Mouse (Mus musculus) limb, embryonic 12.5 days (tissue): Measurements from ENCODE around the gene Sgms1. TPM values are rescaled to one million over a fixed set of nuclear protein-coding genes. Genes with fewer than 3 reads are reported as not detected.

ENCODE experiments used
- ATAC-seq: fragments of 200-750 bp; cut with Nextera tagmentation; 2 replicates; pipeline ENCODE4 v1.8.0; 2017; ENCODE audit warnings: low read depth, moderate TSS enrichment; ENCODE audit not compliant: insufficient number of reproducible peaks, insufficient read depth, low FRiP score, low TSS enrichment
- H3K27ac ChIP-seq: fragments of 300-500 bp; sonication (generic); 2 replicates; pipeline ENCODE4 v1.5.1; 2016; ENCODE audit warnings: mild to moderate bottlenecking, moderate library complexity
- H3K27me3 ChIP-seq: fragments of 300-500 bp; sonication (generic); 2 replicates; pipeline ENCODE4 v1.6.1; 2016; ENCODE audit warnings: mild to moderate bottlenecking, moderate library complexity
- H3K36me3 ChIP-seq: fragments of 300-500 bp; sonication (generic); 2 replicates; pipeline ENCODE4 v1.6.1; 2016; ENCODE audit warnings: mild to moderate bottlenecking, moderate library complexity
- H3K4me1 ChIP-seq: fragments of 300-500 bp; sonication (generic); replicated peaks from 2 replicates; pipeline ENCODE4 v1.6.1; 2016
- H3K4me2 ChIP-seq: fragments of 300-500 bp; sonication (generic); 2 replicates; pipeline ENCODE4 v1.6.1; 2016; ENCODE audit warnings: mild to moderate bottlenecking, moderate library complexity
- H3K4me3 ChIP-seq: fragments of 300-500 bp; sonication (generic); replicated peaks from 2 replicates; pipeline ENCODE4 v1.5.1; 2016; ENCODE audit warnings: mild to moderate bottlenecking
- H3K9ac ChIP-seq: fragments of 300-500 bp; sonication (generic); replicated peaks from 2 replicates; pipeline ENCODE4 v1.6.1; 2016; ENCODE audit warnings: mild to moderate bottlenecking, moderate library complexity
- H3K9me3 ChIP-seq: fragments of 300-500 bp; sonication (generic); 2 replicates; pipeline ENCODE4 v1.6.1; 2016; ENCODE audit warnings: mild to moderate bottlenecking, moderate library complexity
- whole genome bisulfite sequencing: fragments of 180-500 bp; shearing (Covaris S2); methylation state at CpG from one replicate; pipeline ENCODE4 v1.1.7; 2016; 5-methylcytosine and 5-hydroxymethylcytosine counted together
- polyA plus RNA-seq: library from polyadenylated mRNA; unstranded; fragments of >200 nt; fragmentation: Nextera tagmentation; extraction: Ambion mirVana; gene quantifications from 2 replicates; pipeline ENCODE4 v1.2.1, GENCODE M21; 2016

Gene Sgms1
- polyA plus RNA-seq, 1 experiment from 2014 or later: 21.6 TPM

DNA sequence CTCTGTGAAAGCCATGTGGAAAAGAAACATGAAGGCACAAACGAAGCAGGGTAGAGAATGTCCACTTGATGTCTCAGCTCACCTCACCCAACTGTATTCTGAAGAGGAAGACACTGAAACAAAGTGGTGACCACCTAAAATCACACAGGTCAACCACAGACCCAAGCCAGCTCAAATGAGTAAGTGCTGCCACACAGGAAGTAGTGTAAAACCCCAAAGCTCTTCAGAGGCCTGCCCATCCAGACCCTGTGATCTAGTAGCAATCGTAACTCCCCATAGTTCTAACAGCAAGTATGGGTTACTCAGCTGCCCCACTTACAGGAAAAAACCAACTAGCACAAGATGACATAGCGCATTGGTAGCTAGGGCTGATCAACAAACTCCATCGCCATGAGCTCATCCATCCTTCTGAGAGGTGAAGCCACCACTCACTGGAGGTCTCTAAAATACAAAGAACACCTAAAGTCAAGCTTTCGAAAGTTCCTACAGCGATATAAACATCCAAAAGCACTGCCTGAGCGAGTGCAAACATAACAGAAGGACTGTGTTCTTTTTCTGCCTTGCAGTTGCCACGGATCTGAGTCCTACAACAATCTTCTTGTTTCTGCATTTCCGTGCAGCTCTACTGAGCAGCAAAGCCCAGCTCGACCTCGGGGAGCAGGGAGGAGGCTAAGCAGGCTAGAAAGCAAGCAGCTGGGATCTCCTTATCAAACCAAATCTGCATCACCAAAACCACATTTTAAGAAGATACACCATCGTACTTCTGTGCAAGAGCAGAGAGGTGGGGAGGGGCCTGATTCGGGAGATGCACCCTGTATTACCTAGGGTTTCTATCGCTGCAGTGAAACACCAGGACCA is 114.2 kb downstream of the Sgms1 start:
- WGBS: 86% methylated on average over 14 of the region's 14 CpGs
- Histone ChIP-seq H3K9ac (no peak overlapping the region), H3K4me1 (peaks cover 24% of the 10 kb centered on the region), H3K36me3 (no peaks in the 10 kb centered on the region), H3K4me3 (no peak overlapping the region), H3K9me3 (no peaks in the 10 kb centered on the region), H3K4me2 (no peak overlapping the region), H3K27ac (no peak overlapping the region), H3K27me3 (no peaks in the 10 kb centered on the region)
- no peak for ATAC-seq

GRCm38 (mm10) chr19:32274145-32274544 is 115.4 kb downstream of the Sgms1 start:
- no peak overlapping the region for H3K4me2 ChIP-seq
- H3K27me3 ChIP-seq: no peaks in the 10 kb centered on the region
- no peaks in the 10 kb centered on the region for H3K9me3 ChIP-seq
- ATAC-seq: no peak
- no peak overlapping the region for H3K9ac ChIP-seq
- WGBS: 63% methylated on average over 2 of the region's 2 CpGs
- peaks cover 23% of the 10 kb centered on the region for H3K4me1 ChIP-seq
- no peak overlapping the region for H3K4me3 ChIP-seq
- no peaks in the 10 kb centered on the region for H3K36me3 ChIP-seq
- no peak overlapping the region for H3K27ac ChIP-seq

GRCm38 (mm10) chr19:32273714-32274113 is 115.8 kb downstream of the Sgms1 start:
- Histone ChIP-seq H3K27me3 (no peaks in the 10 kb centered on the region), H3K4me2 (no peak overlapping the region), H3K36me3 (no peaks in the 10 kb centered on the region), H3K9ac (no peak overlapping the region), H3K4me3 (no peak overlapping the region), H3K9me3 (no peaks in the 10 kb centered on the region), H3K4me1 (peaks cover 28% of the 10 kb centered on the region), H3K27ac (no peak overlapping the region)
- ATAC-seq: no peak
- 29% methylated on average over 3 of the region's 3 CpGs for WGBS

DNA sequence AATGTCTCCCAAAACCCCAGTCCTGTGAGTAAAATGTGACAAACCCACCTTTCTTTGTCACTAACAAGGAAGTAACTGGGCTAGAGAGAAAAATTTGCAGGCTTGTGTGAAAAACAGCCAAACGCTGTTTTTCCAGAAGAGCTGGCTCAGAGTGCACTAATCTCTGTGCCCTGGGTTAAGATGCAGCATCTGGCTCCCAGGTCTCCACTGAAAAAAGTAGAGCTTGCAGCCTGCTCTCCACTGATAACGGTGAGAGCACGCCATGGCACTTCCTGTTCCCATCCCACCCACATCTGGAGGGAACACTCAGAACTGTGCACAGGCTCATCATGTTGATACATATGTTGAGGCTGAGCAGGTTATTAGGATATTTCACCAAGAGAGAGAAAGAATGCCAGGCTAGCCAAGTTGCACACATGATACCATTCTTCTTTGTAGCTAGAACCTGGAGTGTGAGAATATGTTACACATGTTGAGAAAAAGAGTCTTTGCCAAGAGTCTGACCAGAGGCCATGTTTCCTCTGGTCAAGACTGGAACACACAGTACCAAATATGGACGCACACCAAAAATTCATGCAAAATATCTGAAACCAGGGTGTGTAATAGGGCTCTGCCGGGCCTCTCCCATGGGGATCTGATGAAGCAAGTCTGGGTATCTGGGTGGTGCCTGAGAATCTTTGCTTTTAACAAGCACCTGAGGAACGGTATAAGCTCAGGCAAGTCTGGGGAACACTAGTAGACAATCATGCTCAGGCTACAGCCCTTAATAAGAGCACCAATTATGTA is 116.8 kb downstream of the Sgms1 start:
- Histone ChIP-seq H3K9me3 (no peaks in the 10 kb centered on the region), H3K27ac (no peak overlapping the region)

DNA sequence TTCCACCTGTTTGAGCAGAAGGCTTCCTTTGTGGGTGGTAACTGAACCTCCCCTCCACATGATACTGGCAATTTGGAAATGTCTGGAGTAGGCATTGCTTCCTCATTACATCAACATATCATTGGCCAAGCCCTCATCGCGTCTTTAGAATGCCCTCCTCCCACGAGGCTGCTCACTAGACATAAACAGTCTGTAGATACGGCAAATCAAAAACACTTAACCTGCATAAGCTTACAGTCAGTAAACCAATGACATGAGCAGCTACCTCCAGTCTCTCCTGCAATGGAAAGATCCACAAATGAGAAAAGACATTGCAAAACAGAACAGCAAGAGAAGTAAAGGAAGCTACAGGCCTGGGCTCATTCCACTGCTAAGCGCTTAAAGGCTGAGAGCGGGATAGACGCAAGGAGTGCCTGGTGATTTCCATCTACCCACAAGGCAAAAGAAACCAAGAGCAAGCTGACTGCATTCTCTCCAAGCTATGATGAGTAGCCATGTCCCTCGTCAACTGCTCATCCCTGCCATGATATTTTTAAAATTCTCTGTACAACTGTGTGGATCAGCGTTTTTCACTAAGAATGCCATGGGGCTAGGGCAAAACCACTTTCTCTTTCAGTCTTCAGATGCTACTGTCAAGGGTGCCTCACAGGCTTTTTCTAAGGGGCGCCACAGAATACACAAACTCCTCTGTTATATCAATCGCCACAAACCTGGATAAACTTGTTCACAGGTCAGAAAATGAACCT is 117.9 kb downstream of the Sgms1 start:
- no peak for ATAC-seq
- Histone ChIP-seq H3K27ac (no peak overlapping the region), H3K36me3 (no peaks in the 10 kb centered on the region), H3K4me2 (no peak overlapping the region), H3K4me1 (peaks cover 33% of the 10 kb centered on the region), H3K4me3 (no peak overlapping the region), H3K9me3 (no peaks in the 10 kb centered on the region), H3K27me3 (no peaks in the 10 kb centered on the region), H3K9ac (no peak overlapping the region)
- 90% methylated on average over 11 of the region's 11 CpGs for WGBS

More for the DNA sequence above, 116.8 kb downstream of the Sgms1 start:
- Histone ChIP-seq H3K9ac (no peak overlapping the region), H3K4me1 (peaks cover 33% of the 10 kb centered on the region), H3K4me2 (no peak overlapping the region), H3K27me3 (no peaks in the 10 kb centered on the region), H3K36me3 (no peaks in the 10 kb centered on the region), H3K4me3 (no peak overlapping the region)
- 55% methylated on average over 6 of the region's 6 CpGs for WGBS
- ATAC-seq: no peak

- WGBS: 89% methylated on average over 6 of the region's 6 CpGs
- no peaks in the 10 kb centered on the region for H3K27me3 ChIP-seq
- H3K9me3 ChIP-seq: no peaks in the 10 kb centered on the region
- no peak overlapping the region for H3K4me3 ChIP-seq
- no peak for ATAC-seq
- H3K4me1 ChIP-seq: peaks cover 31% of the 10 kb centered on the region
- no peak overlapping the region for H3K4me2 ChIP-seq
- H3K9ac ChIP-seq: no peak overlapping the region
- no peak overlapping the region for H3K27ac ChIP-seq
- H3K36me3 ChIP-seq: no peaks in the 10 kb centered on the region
Measured at GRCm38 (mm10) chr19:32269844-32270176, 119.7 kb downstream of the Sgms1 start.

DNA sequence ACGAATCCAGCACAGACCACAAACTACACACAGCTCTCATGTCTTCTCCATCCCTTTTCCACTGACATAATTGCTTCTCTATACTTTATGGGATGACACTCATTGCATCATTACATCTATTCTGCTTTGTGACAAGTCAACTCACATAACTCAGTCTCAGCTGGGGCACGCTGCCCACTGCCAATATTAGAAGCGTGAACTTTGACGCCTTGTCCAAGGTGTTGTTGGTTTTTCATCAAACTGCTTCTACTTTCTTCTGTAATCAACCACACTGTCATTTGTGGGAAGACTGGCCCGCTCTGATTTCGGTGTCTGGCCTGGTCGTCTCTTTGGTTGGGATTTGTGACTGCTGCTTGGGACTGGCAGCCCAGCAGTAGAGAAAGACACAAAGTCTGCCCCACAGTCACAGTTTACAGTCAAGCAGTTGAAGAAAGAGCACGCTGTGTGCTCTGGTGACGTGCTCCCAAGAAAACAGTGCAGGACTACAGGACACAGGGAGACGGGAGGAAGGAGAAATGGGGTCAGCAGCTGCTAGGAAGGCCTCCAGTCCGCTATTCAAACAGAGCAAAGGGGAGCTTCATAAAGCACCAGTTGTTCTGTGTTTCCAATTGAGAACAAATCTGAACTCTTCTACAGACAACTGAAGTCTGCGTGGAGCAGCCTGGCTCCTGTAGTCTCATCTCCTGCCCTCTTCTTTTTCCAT is 120.2 kb downstream of the Sgms1 start:
- Histone ChIP-seq H3K4me2 (no peak overlapping the region), H3K27me3 (no peaks in the 10 kb centered on the region), H3K4me3 (no peak overlapping the region), H3K9ac (no peak overlapping the region), H3K9me3 (no peaks in the 10 kb centered on the region), H3K36me3 (no peaks in the 10 kb centered on the region), H3K4me1 (peaks cover 31% of the 10 kb centered on the region), H3K27ac (no peak overlapping the region)
- WGBS: 64% methylated on average over 12 of the region's 12 CpGs
- ATAC-seq: no peak

DNA sequence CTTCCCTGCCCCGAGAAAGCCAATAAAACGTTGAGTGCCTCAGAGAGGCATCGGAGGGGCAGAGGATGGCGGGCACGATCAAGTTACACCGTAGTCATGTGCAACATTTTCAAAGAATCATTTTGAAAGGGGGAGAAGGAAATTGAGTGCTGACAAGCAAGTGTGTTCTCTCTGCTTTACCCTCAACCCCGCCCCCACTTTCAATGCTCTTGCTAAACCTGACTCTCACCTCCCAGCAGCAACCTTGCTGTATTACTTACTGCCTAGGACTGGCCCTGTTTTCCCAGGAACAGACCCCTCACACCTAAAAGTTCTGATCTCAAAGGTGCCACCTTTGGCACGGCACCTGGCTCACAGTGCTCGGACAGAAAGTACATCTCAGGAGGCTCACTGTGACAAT is 121.0 kb downstream of the Sgms1 start:
- Histone ChIP-seq H3K9ac (no peak overlapping the region), H3K27ac (no peak overlapping the region), H3K27me3 (no peaks in the 10 kb centered on the region), H3K4me1 (peaks cover 28% of the 10 kb centered on the region), H3K9me3 (no peaks in the 10 kb centered on the region), H3K4me2 (no peak overlapping the region), H3K4me3 (no peak overlapping the region), H3K36me3 (no peaks in the 10 kb centered on the region)
- no peak for ATAC-seq
- 29% methylated on average over 9 of the region's 9 CpGs for WGBS

DNA sequence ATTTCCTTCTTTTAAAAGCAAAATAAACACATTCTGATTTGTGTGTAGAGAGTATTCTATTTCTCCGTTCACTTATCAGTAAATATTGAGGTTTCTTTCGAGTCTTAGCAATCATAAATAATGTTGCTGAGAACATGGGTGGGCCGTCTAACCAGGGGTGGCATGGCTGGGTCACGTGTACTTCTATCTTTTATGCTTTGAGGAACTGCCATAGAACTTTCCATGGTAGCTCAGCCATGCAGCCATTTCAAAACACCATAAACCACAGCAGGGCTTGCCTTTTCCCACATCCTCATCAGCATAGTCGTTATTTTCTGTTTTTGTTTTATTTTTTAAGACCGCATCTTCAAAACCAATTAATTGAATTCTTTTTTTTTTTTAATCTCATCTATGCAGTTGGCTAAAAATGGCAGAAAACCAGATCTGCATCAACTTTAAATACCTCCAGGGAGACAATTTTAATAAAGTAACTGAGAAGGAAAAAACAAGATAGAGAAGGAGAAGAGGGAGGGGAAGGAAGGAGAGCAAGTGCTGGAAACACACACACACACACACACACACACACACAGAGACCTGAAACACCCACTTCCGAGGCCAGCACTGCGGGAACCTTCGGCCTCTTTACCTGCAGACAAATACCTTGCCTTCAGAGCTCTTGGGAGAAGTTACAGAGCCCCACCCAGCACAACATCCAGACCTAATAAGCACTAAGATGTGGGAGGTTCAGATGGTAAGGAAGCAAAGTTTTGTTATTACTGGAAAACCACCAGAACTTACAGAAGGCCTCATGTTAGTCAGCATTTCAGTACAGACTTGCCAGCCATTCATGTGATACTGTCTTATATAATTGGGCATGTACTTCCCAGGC is 122.9 kb downstream of the Sgms1 start:
- Histone ChIP-seq H3K9me3 (no peaks in the 10 kb centered on the region), H3K36me3 (no peaks in the 10 kb centered on the region), H3K4me1 (peaks cover 16% of the 10 kb centered on the region), H3K27ac (no peak overlapping the region), H3K4me3 (no peak overlapping the region), H3K27me3 (no peaks in the 10 kb centered on the region), H3K9ac (no peak overlapping the region), H3K4me2 (no peak overlapping the region)
- 76% methylated on average over 9 of the region's 9 CpGs for WGBS
- ATAC-seq: no peak

- no peaks in the 10 kb centered on the region for H3K27me3 ChIP-seq
- no peak overlapping the region for H3K27ac ChIP-seq
- WGBS: 78% methylated on average over 1 of the region's 1 CpGs
- H3K4me2 ChIP-seq: no peak overlapping the region
- no peak for ATAC-seq
- no peak overlapping the region for H3K9ac ChIP-seq
- H3K9me3 ChIP-seq: no peaks in the 10 kb centered on the region
- peaks cover 9% of the 10 kb centered on the region for H3K4me1 ChIP-seq
- H3K4me3 ChIP-seq: no peak overlapping the region
- no peaks in the 10 kb centered on the region for H3K36me3 ChIP-seq
Measured at GRCm38 (mm10) chr19:32263753-32264152, 125.8 kb downstream of the Sgms1 start.
